Mouse (Mus musculus) megakaryocyte, embryonic 14.5 days (primary cell): ENCODE data around the gene Pdap1. TPM values are rescaled to one million over a fixed set of nuclear protein-coding genes. Genes with fewer than 3 reads are reported as not detected.

ENCODE experiments used
- H3K27me3 ChIP-seq: replicated peaks from 2 replicates; pipeline ENCODE3; 2012; ENCODE audit warnings: inconsistent platforms
- H3K36me3 ChIP-seq: replicated peaks from 2 replicates; pipeline ENCODE3; 2012; ENCODE audit warnings: low read length, inconsistent platforms, mixed read lengths
- H3K4me1 ChIP-seq: 2 replicates; pipeline ENCODE4 v1.6.1; 2012; ENCODE audit warnings: inconsistent platforms
- H3K4me3 ChIP-seq: replicated peaks from 2 replicates; pipeline ENCODE3; 2012; ENCODE audit warnings: moderate library complexity, mild to moderate bottlenecking, inconsistent platforms
- H3K9me3 ChIP-seq: 2 replicates; pipeline ENCODE4 v1.6.1; 2012; ENCODE audit warnings: inconsistent platforms
- FLI1 ChIP-seq: IDR thresholded peaks from 2 replicates; pipeline ENCODE4 v1.6.1; 2012; ENCODE audit warnings: low read length, inconsistent platforms, mixed read lengths
- GATA1 ChIP-seq: IDR thresholded peaks from 3 replicates; pipeline ENCODE4 v1.6.1; 2012; ENCODE audit warnings: mixed read lengths, low read length, inconsistent platforms, borderline replicate concordance
- polyA plus RNA-seq: library from polyadenylated mRNA; stranded (reverse); fragments of >175 nt; gene quantifications from 2 replicates; pipeline ENCODE4 v1.2.3, GENCODE M21; 2012; ENCODE audit warnings: low replicate concordance; ENCODE audit not compliant: insufficient read depth

Pdap1 gene
- polyA plus RNA-seq, result 63.5 and 118 TPM in 2 replicates

DNA sequence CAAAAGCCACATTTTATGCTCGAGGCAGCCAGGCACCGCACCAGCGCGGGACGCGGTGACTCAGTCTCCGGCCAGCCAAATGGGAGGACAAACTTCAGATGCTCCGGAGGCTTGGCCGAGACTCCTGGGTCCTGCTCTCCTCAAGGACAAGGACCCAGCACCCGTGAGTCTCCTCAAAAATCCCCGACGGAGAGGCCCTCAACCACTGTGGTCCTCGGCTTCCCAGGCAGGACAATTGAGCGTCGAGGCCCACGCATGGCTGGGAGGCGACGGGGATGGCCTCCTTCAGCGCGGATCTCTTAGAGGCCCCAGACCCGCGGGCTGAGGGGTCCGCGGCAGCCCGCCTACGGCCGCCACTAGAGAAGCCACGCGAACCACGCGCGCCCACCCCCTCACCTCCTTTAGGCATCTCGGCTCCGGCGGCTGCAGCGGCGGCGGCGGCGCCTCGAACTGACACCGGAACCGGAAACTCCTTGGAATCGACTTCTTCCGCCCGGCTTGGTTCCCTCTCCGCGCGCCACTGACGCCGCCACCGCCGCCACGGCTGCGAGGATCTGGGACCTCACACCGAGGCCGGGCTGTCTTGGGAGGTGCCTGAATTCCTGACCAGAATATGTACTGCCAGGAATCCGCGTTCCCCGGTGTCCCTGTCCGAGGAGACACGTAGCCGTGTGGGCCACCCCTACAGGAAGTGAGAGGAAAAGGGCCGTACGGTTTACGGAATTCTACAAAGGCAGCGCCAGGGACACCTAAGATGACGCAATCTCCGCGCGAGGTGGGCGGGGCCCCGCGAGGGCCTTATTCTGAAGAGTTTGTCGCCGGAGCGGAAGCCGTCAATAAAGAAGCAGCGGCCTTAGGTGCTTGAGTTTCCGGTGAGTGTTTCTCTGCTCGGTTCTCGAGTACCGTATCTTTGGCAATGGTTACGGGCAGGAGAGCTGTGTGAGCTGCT is at the start of gene Pdap1, which contains the start of gene Bud31:
Pdap1 (minus strand) TSS at position 668 of the 949 bp plus-strand sequence.
Bud31 (plus strand) TSS at position 792 of the 949 bp plus-strand sequence.
- peaks cover 64% of the 10 kb centered on the region for H3K36me3 ChIP-seq
- TF ChIP-seq GATA1 (no peak), FLI1 (0 out of 2 replicates have a peak, but pooled peaks have one; percentile 6)
- H3K4me3 ChIP-seq, result peak within 1 kb of the TSS; percentile 99
- no peaks in the 10 kb centered on the region for H3K27me3 ChIP-seq
- H3K4me1 ChIP-seq, result peaks cover 56% of the 10 kb centered on the region
- H3K9me3 ChIP-seq, result no peaks in the 10 kb centered on the region

DNA sequence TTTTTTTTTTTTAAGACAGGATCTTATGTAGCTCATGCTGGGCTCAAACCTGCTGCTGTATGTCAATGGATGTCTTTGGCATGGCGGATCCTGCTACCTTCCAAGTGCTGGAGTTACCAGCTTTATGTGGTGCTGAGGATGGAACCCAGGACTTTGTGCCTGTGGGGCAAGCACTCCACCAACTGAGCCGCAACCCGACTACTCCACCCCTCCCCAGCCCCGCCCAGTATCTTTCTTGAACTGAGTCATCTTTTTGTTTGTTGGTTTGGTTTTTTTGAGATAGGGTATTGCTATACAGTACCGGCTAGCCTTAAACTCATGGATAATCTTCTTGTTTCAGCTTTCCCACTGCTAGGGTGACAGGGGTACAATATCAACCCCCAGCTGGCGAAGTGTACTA is 49.4 kb upstream of the Pdap1 start:
- Histone ChIP-seq H3K27me3 (no peaks in the 10 kb centered on the region), H3K4me1 (peaks cover 52% of the 10 kb centered on the region), H3K9me3 (no peaks in the 10 kb centered on the region), H3K36me3 (peaks cover 56% of the 10 kb centered on the region), H3K4me3 (no peak overlapping the region)
- TF ChIP-seq GATA1, result no peak
- no peak for TF ChIP-seq FLI1

DNA sequence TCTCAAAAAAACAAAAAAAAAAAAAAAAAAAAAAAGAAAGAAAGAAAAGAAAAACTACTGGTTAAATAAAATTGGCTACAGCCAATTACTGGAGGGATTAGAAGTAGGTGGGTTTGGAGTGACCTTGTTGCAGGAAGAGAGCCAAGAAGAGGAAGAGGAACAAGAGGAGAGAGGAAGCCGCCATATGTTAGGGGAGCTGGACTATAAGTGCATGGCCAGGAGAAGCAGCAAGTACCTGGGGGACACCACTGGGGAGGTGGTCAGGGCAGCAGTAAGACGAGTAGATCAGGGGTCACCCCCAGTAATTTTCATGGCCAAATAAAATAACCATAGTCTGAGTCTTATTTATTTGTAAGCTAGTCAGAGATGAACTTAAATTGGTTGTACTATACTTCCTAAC is 45.2 kb upstream of the Pdap1 start:
- peaks cover 84% of the 10 kb centered on the region for H3K36me3 ChIP-seq
- no peaks in the 10 kb centered on the region for H3K27me3 ChIP-seq
- TF ChIP-seq GATA1 (no peak), FLI1 (no peak)
- no peaks in the 10 kb centered on the region for H3K9me3 ChIP-seq
- H3K4me1 ChIP-seq, result peaks cover 42% of the 10 kb centered on the region
- H3K4me3 ChIP-seq, result no peak overlapping the region

DNA sequence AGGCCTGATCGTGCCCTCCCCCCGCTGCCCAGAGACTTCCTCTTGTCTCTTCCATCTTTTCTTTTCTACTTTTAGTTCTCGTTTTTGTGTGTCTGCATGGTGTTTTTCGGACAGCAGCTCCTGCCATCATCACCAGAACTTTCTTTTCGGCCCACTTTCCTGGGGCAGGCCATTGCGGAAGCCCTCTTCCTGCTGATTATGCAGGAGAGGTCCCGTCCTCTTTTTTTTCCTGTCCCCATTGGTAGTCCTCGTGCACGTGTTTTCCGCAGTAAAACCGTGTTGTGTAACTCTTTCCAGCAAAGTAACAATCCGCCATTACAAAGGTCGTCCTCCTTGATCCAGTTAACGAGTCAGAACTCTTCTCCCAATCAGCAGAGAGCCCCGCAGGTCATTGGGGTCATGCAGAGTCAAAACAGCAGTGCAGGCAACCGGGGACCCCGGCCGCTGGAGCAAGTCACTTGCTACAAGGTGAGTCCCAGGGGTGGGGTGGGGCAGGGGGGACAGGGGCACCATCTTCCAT is 38.5 kb upstream of the Pdap1 start:
- H3K36me3 ChIP-seq, result peaks cover 100% of the 10 kb centered on the region
- H3K27me3 ChIP-seq, result no peaks in the 10 kb centered on the region
- H3K4me1 ChIP-seq, result 0 out of 2 replicates have a peak, but pooled peaks cover 4% of the 10 kb centered on the region
- H3K9me3 ChIP-seq, result no peaks in the 10 kb centered on the region
- TF ChIP-seq FLI1 (no peak), GATA1 (no peak)
- no peak overlapping the region for H3K4me3 ChIP-seq

DNA sequence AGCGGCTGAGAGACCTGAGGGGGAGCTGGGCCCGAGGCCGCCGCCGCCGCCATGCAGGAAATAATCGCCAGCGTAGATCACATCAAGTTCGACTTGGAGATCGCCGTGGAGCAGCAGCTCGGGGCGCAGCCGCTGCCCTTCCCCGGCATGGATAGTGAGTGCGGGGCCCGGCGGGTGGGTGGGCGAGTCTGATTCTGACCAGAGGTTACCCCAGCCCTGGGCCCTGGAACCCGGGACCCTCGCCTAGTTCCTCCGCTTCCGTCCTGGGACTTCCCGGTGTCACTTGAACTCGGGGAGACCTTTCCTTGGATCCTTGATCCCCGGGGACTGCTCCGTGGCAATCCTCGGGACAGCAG is 27.2 kb upstream of the Pdap1 start:
- Histone ChIP-seq H3K27me3 (no peaks in the 10 kb centered on the region), H3K36me3 (peaks cover 57% of the 10 kb centered on the region), H3K9me3 (no peaks in the 10 kb centered on the region), H3K4me3 (peak overlapping the region; percentile 98), H3K4me1 (peaks cover 58% of the 10 kb centered on the region)
- no peak for TF ChIP-seq GATA1
- no peak for TF ChIP-seq FLI1

DNA sequence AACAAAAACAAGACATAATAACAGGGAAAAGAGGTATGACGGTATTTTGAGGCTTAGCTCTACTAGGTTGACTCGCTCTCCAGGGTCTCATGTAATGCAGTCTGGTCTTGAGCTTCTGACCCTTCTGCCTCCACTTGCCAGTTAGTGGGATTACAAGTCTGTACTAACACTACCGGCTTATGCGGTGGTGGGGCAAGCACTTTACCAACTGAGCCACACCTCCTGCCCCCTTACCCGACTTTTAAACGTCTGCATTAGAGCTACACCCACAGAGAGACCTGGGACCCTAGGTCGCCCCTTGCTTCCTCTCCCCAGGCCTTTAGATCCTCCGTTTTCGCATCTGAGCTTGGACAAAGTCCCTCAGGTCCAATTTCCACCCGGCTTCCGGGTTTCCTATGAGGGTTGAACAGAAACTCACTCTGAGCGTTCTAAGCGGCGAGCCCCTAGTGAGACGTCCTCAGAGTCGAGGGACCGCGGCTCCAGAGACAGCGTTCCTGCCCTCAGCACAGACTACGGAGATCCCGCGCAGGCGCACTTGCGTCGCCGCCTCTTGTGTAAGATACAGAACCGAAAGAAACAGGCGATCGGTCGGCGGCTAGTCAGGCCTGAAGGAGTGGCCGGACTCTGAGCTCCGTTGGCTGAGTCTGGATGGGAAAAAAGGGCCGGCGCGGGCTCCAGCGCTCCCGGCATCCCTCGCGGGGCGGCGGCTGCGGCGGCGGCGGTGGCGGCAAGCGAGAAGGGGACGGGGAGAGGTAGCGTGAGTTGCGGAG is 26.7 kb upstream of the Pdap1 start, which contains the start of the genes Ptcd1 and Cpsf4:
Ptcd1 (minus strand) TSS at position 573 of the 770 bp plus-strand sequence.
Cpsf4 (plus strand) TSS at position 678 of the 770 bp plus-strand sequence.
- Histone ChIP-seq H3K36me3 (peaks cover 56% of the 10 kb centered on the region), H3K4me3 (peak within 1 kb of the TSS; percentile 98), H3K4me1 (peaks cover 58% of the 10 kb centered on the region), H3K9me3 (no peaks in the 10 kb centered on the region), H3K27me3 (no peaks in the 10 kb centered on the region)
- TF ChIP-seq FLI1, result no peak
- no peak for TF ChIP-seq GATA1

DNA sequence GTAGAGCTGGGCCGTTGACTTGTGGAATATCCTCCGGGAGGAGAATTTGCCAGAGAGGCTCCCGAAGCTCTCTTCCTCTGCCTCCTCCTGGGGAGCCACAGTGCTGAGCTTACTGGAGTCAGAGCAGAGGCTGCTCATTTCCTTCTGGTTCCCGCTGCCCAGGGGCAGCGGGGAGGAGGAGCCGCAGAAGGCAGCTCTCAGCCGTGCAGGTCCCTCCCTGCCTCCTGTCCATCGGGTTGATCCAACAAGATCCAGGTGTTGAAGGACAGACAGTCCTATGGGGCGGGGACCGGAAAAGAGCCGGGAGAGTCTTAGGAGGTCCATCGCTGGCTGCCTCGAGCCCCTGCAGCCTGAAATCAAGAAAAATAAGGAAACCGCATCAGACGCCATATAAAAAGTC is 25.1 kb upstream of the Pdap1 start:
- H3K9me3 ChIP-seq, result no peaks in the 10 kb centered on the region
- peak overlapping the region; percentile 28 for H3K4me3 ChIP-seq
- H3K36me3 ChIP-seq, result peaks cover 56% of the 10 kb centered on the region
- H3K4me1 ChIP-seq, result peaks cover 57% of the 10 kb centered on the region
- TF ChIP-seq GATA1 (no peak), FLI1 (no peak)
- H3K27me3 ChIP-seq, result no peaks in the 10 kb centered on the region

DNA sequence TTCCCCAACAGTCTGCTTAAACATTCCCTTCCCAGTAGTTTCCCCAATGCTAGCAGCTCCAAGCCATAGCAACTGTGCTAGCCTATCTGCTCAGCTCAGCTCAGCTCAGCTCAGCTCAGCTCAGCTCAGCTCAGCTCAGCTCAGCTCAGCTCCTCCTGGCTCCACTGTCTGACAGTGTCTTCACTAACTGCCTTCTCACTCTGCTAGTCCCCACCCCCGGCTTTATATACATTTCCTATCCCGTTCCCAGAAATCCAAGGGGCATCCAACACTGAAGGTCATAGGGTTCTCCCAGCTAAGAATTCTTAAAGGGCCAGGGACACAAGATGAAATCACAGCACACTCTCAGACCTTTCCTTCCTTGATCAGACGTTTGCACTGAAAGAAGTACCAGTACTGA is 24.7 kb upstream of the Pdap1 start:
- Histone ChIP-seq H3K36me3 (peaks cover 58% of the 10 kb centered on the region), H3K27me3 (no peaks in the 10 kb centered on the region), H3K4me3 (no peak overlapping the region), H3K9me3 (no peaks in the 10 kb centered on the region), H3K4me1 (peaks cover 53% of the 10 kb centered on the region)
- TF ChIP-seq GATA1 (no peak), FLI1 (no peak)

DNA sequence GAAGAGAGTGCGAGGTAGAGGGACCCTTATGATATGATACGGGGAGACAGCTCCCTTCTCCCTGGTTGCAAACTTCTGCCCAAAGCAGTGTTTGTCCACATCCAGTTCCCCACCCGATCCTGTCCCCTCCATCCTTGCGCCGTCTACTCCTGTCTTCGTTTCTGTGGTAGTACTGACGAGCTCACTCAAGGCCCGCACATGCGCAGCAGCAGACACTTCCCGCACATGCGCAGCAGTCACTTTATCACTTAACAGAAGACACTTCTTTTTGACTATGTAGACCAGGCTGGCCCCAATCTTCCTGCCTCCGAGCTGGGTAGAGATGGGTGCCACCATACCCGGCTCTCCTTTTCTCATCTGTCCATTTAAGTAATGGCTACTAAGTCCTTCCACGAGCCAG is 21.3 kb upstream of the Pdap1 start:
- TF ChIP-seq GATA1 (no peak), FLI1 (no peak)
- Histone ChIP-seq H3K4me1 (peaks cover 35% of the 10 kb centered on the region), H3K4me3 (no peak overlapping the region), H3K36me3 (peaks cover 84% of the 10 kb centered on the region), H3K27me3 (no peaks in the 10 kb centered on the region), H3K9me3 (no peaks in the 10 kb centered on the region)
